Mouse (Mus musculus): ENCODE data around the gene Pcca. TPM values are rescaled to one million over a fixed set of nuclear protein-coding genes. Genes with fewer than 3 reads are reported as not detected.

Pcca gene
- total and polyA plus RNA-seq, 3 experiments, result 38.6 to 102 (median 86.0) TPM

DNA sequence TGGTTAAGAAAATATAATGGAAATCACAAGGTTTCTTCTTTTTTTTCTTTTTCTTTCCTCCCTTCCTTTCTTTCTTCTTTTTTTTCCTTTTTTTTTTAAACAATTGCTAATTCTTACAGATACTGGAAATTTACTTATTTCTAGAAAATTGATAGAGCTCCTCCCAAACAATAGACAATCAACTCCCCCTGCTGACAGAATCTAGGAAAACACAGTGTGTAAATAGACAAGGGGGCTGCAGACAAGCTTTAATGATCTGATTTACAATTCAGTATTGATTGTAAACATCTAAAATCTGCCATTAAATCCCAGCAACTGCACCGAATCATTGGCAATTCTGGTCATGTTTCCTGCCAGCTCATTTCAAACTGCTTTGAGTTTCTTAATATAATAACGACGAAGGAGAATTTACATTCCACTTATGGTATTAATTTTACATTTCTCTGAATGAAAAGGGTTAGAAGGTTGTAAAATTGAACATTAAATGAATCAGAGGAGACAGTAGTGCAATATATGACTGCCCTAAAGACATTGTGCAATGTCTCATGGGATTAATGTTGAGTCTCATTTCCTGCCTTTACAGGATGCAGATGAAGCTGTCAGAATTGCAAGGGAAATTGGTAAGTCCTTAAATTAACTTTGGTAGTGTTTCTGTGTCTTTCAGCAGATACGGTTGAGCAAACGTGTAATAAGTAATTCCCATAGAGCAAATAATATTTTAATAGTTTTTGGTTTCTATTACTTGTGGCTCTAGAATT lies 103.9 kb downstream of the Pcca start:
- TF ChIP-seq POLR2A (IDR thresholded peaks at IDR 0.05; ENCODE audit: insufficient read depth, low read depth, low read length), result no peak
- TF ChIP-seq EP300 (IDR thresholded peaks at IDR 0.05; ENCODE audit: insufficient read depth, low read depth, low read length), result no peak
- TF ChIP-seq CTCF (IDR thresholded peaks at IDR 0.05), result peak; percentile 58
- 62% methylated on average over 5 of the region's 5 CpGs for WGBS
- H3K27ac ChIP-seq, result no peak overlapping the region
- H3K36me3 ChIP-seq (ENCODE audit: control insufficient read depth, insufficient read depth, low read length), result no peaks in the 10 kb centered on the region
- intact Hi-C loops (cut with DNase I), result loop anchor here (2.0 to 10.0 kb wide), 2 partner anchors 123 to 413 kb away; no protein-coding TSS in a partner anchor
- H3K79me2 ChIP-seq (replicated peaks; ENCODE audit: control insufficient read depth, insufficient read depth, low read length), result no peaks in the 10 kb centered on the region
- H3K4me1 ChIP-seq (ENCODE audit: control insufficient read depth, insufficient read depth, low read length), result peaks cover 3% of the 10 kb centered on the region
- no peak overlapping the region for H3K9ac ChIP-seq (ENCODE audit: low read depth, low read length)
- DNase-seq, result no peak
- H3K27me3 ChIP-seq (ENCODE audit: control insufficient read depth, insufficient read depth, low read length), result no peaks in the 10 kb centered on the region
- H3K4me3 ChIP-seq, result no peak overlapping the region

DNA sequence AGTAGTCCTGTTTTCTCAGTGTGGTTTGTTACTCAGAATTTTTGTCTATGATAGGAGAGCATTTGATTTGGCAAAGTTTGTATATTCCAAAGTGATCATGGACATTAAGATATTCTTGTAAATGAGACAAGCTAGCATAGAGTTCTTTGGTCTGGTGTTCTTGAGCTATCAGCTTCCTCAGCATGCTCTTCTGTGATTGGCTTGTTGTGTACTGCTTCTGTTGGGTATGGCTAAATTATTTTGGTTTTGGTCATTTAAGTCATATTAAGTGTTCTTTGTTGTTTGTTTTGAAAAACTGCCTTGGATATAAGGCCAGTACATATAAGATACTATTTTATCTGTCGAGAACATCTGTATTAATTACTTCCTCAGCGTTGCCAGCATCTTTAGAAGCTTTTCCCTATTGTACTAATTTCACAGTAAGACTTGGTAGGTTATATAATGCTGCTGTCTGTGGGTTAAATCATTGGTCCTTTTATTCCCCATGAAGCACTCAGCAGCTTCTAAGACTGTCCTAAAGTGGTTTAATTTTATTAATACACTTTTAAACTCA lies 105.1 kb downstream of the Pcca start:
- intact Hi-C loops (cut with DNase I), result loop anchor here (2.0 to 10.0 kb wide), 2 partner anchors 124 to 414 kb away; no protein-coding TSS in a partner anchor
- H3K9ac ChIP-seq (ENCODE audit: low read depth, low read length), result no peak overlapping the region
- DNase-seq, result no peak
- H3K4me1 ChIP-seq (ENCODE audit: control insufficient read depth, insufficient read depth, low read length), result peaks cover 3% of the 10 kb centered on the region
- TF ChIP-seq EP300 (IDR thresholded peaks at IDR 0.05; ENCODE audit: insufficient read depth, low read depth, low read length), result no peak
- no peak for TF ChIP-seq CTCF (IDR thresholded peaks at IDR 0.05)
- TF ChIP-seq POLR2A (IDR thresholded peaks at IDR 0.05; ENCODE audit: insufficient read depth, low read depth, low read length), result no peak
- no peaks in the 10 kb centered on the region for H3K36me3 ChIP-seq (ENCODE audit: control insufficient read depth, insufficient read depth, low read length)
- no peaks in the 10 kb centered on the region for H3K79me2 ChIP-seq (replicated peaks; ENCODE audit: control insufficient read depth, insufficient read depth, low read length)
- WGBS, result 90% methylated on average over 2 of the region's 2 CpGs
- H3K27ac ChIP-seq, result no peak overlapping the region
- H3K27me3 ChIP-seq (ENCODE audit: control insufficient read depth, insufficient read depth, low read length), result no peaks in the 10 kb centered on the region
- H3K4me3 ChIP-seq, result no peak overlapping the region

GRCm38 (mm10) chr14:122642432-122642831 lies 108.3 kb downstream of the Pcca start:
- WGBS, result 75% methylated on average over 1 of the region's 1 CpGs

DNA sequence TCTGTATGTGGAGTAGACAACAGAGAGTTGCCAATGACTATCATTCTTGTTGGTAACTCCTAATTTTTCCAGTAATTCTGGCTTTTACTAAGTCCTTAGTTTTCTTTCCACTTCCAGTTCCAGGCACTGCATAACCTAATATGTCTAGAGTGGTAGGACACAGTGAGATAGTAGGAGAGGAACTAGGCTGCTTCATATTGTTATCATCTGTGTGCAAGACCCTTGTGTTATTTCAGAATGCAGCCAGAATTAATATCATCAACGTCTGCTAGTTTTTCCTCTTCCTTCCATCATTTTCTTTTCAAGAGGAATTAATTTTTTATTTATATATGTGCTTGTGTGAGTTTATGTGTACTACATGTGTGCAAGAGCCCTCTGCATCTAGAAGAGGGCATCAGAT lies 114.1 kb downstream of the Pcca start:
- no peak overlapping the region for H3K27ac ChIP-seq
- WGBS, result 63% methylated on average over 1 of the region's 1 CpGs
- H3K4me1 ChIP-seq (ENCODE audit: control insufficient read depth, insufficient read depth, low read length), result no peaks in the 10 kb centered on the region
- no peak overlapping the region for H3K9ac ChIP-seq (ENCODE audit: low read depth, low read length)
- H3K79me2 ChIP-seq (replicated peaks; ENCODE audit: control insufficient read depth, insufficient read depth, low read length), result no peaks in the 10 kb centered on the region
- intact Hi-C loops (cut with DNase I), result no loop called here
- no peak for DNase-seq
- no peaks in the 10 kb centered on the region for H3K27me3 ChIP-seq (ENCODE audit: control insufficient read depth, insufficient read depth, low read length)
- TF ChIP-seq EP300 (IDR thresholded peaks at IDR 0.05; ENCODE audit: insufficient read depth, low read depth, low read length), result no peak
- no peak for TF ChIP-seq CTCF (IDR thresholded peaks at IDR 0.05)
- H3K4me3 ChIP-seq, result no peak overlapping the region
- no peaks in the 10 kb centered on the region for H3K36me3 ChIP-seq (ENCODE audit: control insufficient read depth, insufficient read depth, low read length)

More at GRCm38 (mm10) chr14:122642432-122642831, 108.3 kb downstream of the Pcca start:
- intact Hi-C loops (cut with DNase I), result no loop called here
- Histone ChIP-seq H3K27me3 (ENCODE audit: control insufficient read depth, insufficient read depth, low read length) (no peaks in the 10 kb centered on the region), H3K9ac (ENCODE audit: low read depth, low read length) (no peak overlapping the region), H3K4me1 (ENCODE audit: control insufficient read depth, insufficient read depth, low read length) (peaks cover 1% of the 10 kb centered on the region), H3K79me2 (replicated peaks; ENCODE audit: control insufficient read depth, insufficient read depth, low read length) (no peaks in the 10 kb centered on the region), H3K27ac (no peak overlapping the region), H3K4me3 (no peak overlapping the region), H3K36me3 (ENCODE audit: control insufficient read depth, insufficient read depth, low read length) (no peaks in the 10 kb centered on the region)
- TF ChIP-seq EP300 (IDR thresholded peaks at IDR 0.05; ENCODE audit: insufficient read depth, low read depth, low read length) (no peak), POLR2A (IDR thresholded peaks at IDR 0.05; ENCODE audit: insufficient read depth, low read depth, low read length) (no peak), CTCF (IDR thresholded peaks at IDR 0.05) (no peak)
- DNase-seq, result no peak

- H3K9ac ChIP-seq (ENCODE audit: low read depth, low read length), result no peak overlapping the region
- WGBS, result 69% methylated on average over 3 of the region's 3 CpGs
- intact Hi-C loops (cut with DNase I), result no loop called here
- no peaks in the 10 kb centered on the region for H3K79me2 ChIP-seq (replicated peaks; ENCODE audit: control insufficient read depth, insufficient read depth, low read length)
- DNase-seq, result no peak
- no peak overlapping the region for H3K4me3 ChIP-seq
- no peak overlapping the region for H3K27ac ChIP-seq
- H3K36me3 ChIP-seq (ENCODE audit: control insufficient read depth, insufficient read depth, low read length), result no peaks in the 10 kb centered on the region
- TF ChIP-seq POLR2A (IDR thresholded peaks at IDR 0.05; ENCODE audit: insufficient read depth, low read depth, low read length), result no peak
- TF ChIP-seq CTCF (IDR thresholded peaks at IDR 0.05), result no peak
- no peak for TF ChIP-seq EP300 (IDR thresholded peaks at IDR 0.05; ENCODE audit: insufficient read depth, low read depth, low read length)
- H3K27me3 ChIP-seq (ENCODE audit: control insufficient read depth, insufficient read depth, low read length), result no peaks in the 10 kb centered on the region
- H3K4me1 ChIP-seq (ENCODE audit: control insufficient read depth, insufficient read depth, low read length), result no peaks in the 10 kb centered on the region
Observed at GRCm38 (mm10) chr14:122649336-122649950, 115.3 kb downstream of the Pcca start.

DNA sequence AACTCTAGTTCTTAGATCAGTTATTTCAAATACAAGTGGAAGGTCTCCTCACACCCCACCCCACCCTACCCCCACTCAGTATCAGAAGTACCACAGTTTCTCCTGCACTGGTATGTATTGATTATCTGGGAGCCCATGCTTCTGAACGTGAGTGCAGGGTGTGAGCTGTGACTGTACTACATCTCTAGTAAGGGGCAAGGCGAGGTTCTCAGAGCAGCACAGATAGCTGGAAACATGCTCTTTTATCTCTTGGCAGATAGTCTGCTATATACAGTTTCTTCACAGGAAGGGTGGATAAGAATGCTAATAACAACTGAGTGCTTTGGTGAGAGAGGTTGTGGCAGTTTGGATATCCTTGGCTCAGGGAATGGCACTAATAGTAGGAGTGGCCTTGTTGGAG lies 117.6 kb downstream of the Pcca start:
- TF ChIP-seq POLR2A (IDR thresholded peaks at IDR 0.05; ENCODE audit: insufficient read depth, low read depth, low read length) (no peak), CTCF (IDR thresholded peaks at IDR 0.05) (no peak), EP300 (IDR thresholded peaks at IDR 0.05; ENCODE audit: insufficient read depth, low read depth, low read length) (no peak)
- intact Hi-C loops (cut with DNase I), result no loop called here
- Histone ChIP-seq H3K36me3 (ENCODE audit: control insufficient read depth, insufficient read depth, low read length) (no peaks in the 10 kb centered on the region), H3K79me2 (replicated peaks; ENCODE audit: control insufficient read depth, insufficient read depth, low read length) (no peaks in the 10 kb centered on the region), H3K27me3 (ENCODE audit: control insufficient read depth, insufficient read depth, low read length) (no peaks in the 10 kb centered on the region), H3K9ac (ENCODE audit: low read depth, low read length) (no peak overlapping the region), H3K4me3 (no peak overlapping the region), H3K27ac (no peak overlapping the region), H3K4me1 (ENCODE audit: control insufficient read depth, insufficient read depth, low read length) (no peaks in the 10 kb centered on the region)
- WGBS, result 76% methylated on average over 2 of the region's 2 CpGs
- DNase-seq, result no peak
